ENCODE assay signal across 9 mouse cellular contexts in genomic region chr14:51902806-51903710, GRCm38 (mm10). TPM values are rescaled to one million over a fixed set of nuclear protein-coding genes. Genes with fewer than 3 reads are reported as not detected.
DNase-seq lines count a peak whose midpoint lies in the region; ATAC-seq and TF ChIP-seq lines count a peak whose summit lies in the region.
"Had no signal": no experiment of that assay in that cellular context is flagged by ENCODE, and none has a peak within 500 bp of the region (broad histone marks: within the 10 kb centered on the region; RNA-seq: fewer than 3 reads in every experiment).

No protein-coding gene starts in this region.

- no peaks in the 10 kb centered on the region for H3K9me3 ChIP-seq in MEL (replicated peaks; ENCODE audit: insufficient read depth, low read length)
- H3K9me3 ChIP-seq in hindbrain, embryonic 10.5 days: no peaks in the 10 kb centered on the region

- H3K36me3 ChIP-seq in MEL (ENCODE audit: control insufficient read depth in 1 of 2, insufficient read depth in 2 of 2, low read length in 2 of 2): peaks cover 0 to 14% of the 10 kb centered on the region in 2 experiments; a peak in 2 of 4 replicates
- H3K36me3 ChIP-seq in hindbrain, embryonic 10.5 days: no peaks in the 10 kb centered on the region

- TF ChIP-seq CTCF in MEL (IDR thresholded peaks at IDR 0.05 in 2 of 3, conservative IDR thresholded peaks at IDR 0.05 in 1 of 3; ENCODE audit: control insufficient read depth in 1 of 3, insufficient read depth in 1 of 3, low read depth in 2 of 3, low read length in 3 of 3, poor library complexity in 1 of 3, severe bottlenecking in 1 of 3): peak; percentile 60 to 90 (median 83)

- peaks cover 0 to 26% of the 10 kb centered on the region in 2 experiments for H3K4me1 ChIP-seq in MEL (ENCODE audit: control insufficient read depth in 1 of 2, insufficient read depth in 2 of 2, low read length in 2 of 2)
- H3K4me1 ChIP-seq in hindbrain, embryonic 10.5 days (replicated peaks): peaks cover 8% of the 10 kb centered on the region; the same call in 1 of the 2 replicates

- TF ChIP-seq POLR2A in MEL (IDR thresholded peaks at IDR 0.05; ENCODE audit: control insufficient read depth in 1 of 2, insufficient read depth in 1 of 2, low read depth in 1 of 2, low read length in 2 of 2, poor library complexity in 1 of 2): no peak

- WGBS in hindbrain, embryonic 10.5 days: 64% methylated on average over 9 of the region's 9 CpGs

- peak; percentile 86 for TF ChIP-seq RAD21 in MEL (IDR thresholded peaks at IDR 0.05; ENCODE audit: low read depth, low read length)

- ATAC-seq in megakaryocyte progenitor cell, adult 5-6 weeks (replicated peaks; ENCODE audit: poor library complexity): peak; percentile 85

- DNase-seq in MEL (ENCODE audit: low read depth, low spot score): peak; percentile 71
- peak; percentile 73 for DNase-seq in cerebellum, adult 11 months
- DNase-seq in forelimb bud, embryonic 11.5 days (ENCODE audit: low read depth, low spot score): peak; percentile 68
- DNase-seq in hindbrain, embryonic 10.5 days (ENCODE audit: low spot score): peak; percentile 83
- peak; percentile 70 to 94 for DNase-seq in layer of hippocampus, postnatal 25 days (ENCODE audit: extremely low spot score in 1 of 2, low spot score in 1 of 2)
- DNase-seq in right cerebral cortex, postnatal 10 days (ENCODE audit: low spot score in 2 of 2): peak; percentile 59 to 86
- peak; percentile 55 for DNase-seq in urinary bladder, postnatal 10 days (ENCODE audit: low spot score)

- H3K9ac ChIP-seq in MEL (ENCODE audit: control insufficient read depth, low read depth, low read length, poor library complexity, severe bottlenecking): no peak overlapping the region

- no peak overlapping the region for H3K27ac ChIP-seq in MEL (ENCODE audit: control insufficient read depth, low read depth, low read length)
- no peak overlapping the region for H3K27ac ChIP-seq in hindbrain, embryonic 10.5 days

- no peaks in the 10 kb centered on the region for H3K79me2 ChIP-seq in MEL (ENCODE audit: control insufficient read depth, insufficient read depth, low read length, poor library complexity)

- TF ChIP-seq EP300 in MEL (IDR thresholded peaks at IDR 0.05; ENCODE audit: low read depth in 1 of 2, low read length in 2 of 2): no peak

- no peaks in the 10 kb centered on the region for H3K27me3 ChIP-seq in MEL (ENCODE audit: control insufficient read depth in 1 of 2, insufficient read depth in 2 of 2, low read length in 2 of 2)
- H3K27me3 ChIP-seq in hindbrain, embryonic 10.5 days (ENCODE audit: insufficient read depth, poor library complexity, severe bottlenecking): no peaks in the 10 kb centered on the region

- H3K4me3 ChIP-seq in MEL (ENCODE audit: control insufficient read depth in 1 of 2, insufficient read depth in 1 of 2, low read depth in 2 of 2, low read length in 2 of 2): no peak overlapping the region
- no peak overlapping the region for H3K4me3 ChIP-seq in hindbrain, embryonic 10.5 days

TF ChIP-seq in MEL, 35 proteins besides CTCF, POLR2A, EP300 and RAD21:
- no peak for TF ChIP-seq KAT2A (conservative IDR thresholded peaks at IDR 0.05; ENCODE audit: low read depth, low read length)
- TF ChIP-seq ZC3H11A (IDR thresholded peaks at IDR 0.05; ENCODE audit: low read depth, low read length): peak; percentile 77
- no peak for TF ChIP-seq GATA1 (IDR thresholded peaks at IDR 0.05; ENCODE audit: low read depth, low read length)
- TF ChIP-seq ZNF384 (IDR thresholded peaks at IDR 0.05; ENCODE audit: low read depth, low read length): no peak
- no peak for TF ChIP-seq NELFE (IDR thresholded peaks at IDR 0.05; ENCODE audit: low read depth, low read length)
- no peak for TF ChIP-seq ZMIZ1 (IDR thresholded peaks at IDR 0.05; ENCODE audit: low read depth, low read length)
- no peak for TF ChIP-seq ETS1 (IDR thresholded peaks at IDR 0.05; ENCODE audit: low read depth, low read length)
- TF ChIP-seq MYB (IDR thresholded peaks at IDR 0.05; ENCODE audit: low read depth, low read length): no peak
- no peak for TF ChIP-seq POLR2AphosphoS2 (IDR thresholded peaks at IDR 0.05; ENCODE audit: low read length)
- TF ChIP-seq ELF1 (IDR thresholded peaks at IDR 0.05; ENCODE audit: low read depth, low read length): no peak
- TF ChIP-seq NRF1 (IDR thresholded peaks at IDR 0.05; ENCODE audit: insufficient read depth, low read depth, low read length, poor library complexity, severe bottlenecking): no peak
- no peak for TF ChIP-seq MAFK (IDR thresholded peaks at IDR 0.05; ENCODE audit: borderline replicate concordance, low read depth, low read length)
- TF ChIP-seq SMC3 (IDR thresholded peaks at IDR 0.05; ENCODE audit: low read depth, low read length): peak; percentile 75
- TF ChIP-seq MYC (IDR thresholded peaks at IDR 0.05; ENCODE audit: low read depth, low read length): no peak

RNA-seq across cellular contexts. Expression of gene Slc39a2, which starts 10.4 kb away (rescaled TPM):
- total RNA-seq in MEL (2012; rRNA removed): 0.07 TPM in 1 of 2 replicates, not detected in the other
- polyA plus RNA-seq in MEL (2012; ENCODE audit: insufficient read depth in 1 of 2, insufficient read length in 2 of 2, low read depth in 1 of 2, low replicate concordance in 2 of 2, missing spikeins in 1 of 2): under 1 TPM in 1 of 2 experiments, not detected in 1; 0.07 TPM
- polyA plus RNA-seq in hindbrain, embryonic 10.5 days (2016; fragmentation: Nextera tagmentation; extraction: Ambion mirVana): 0.46 and 0.99 TPM in 2 replicates
- 1 to 10 TPM; 4.8 to 6.6 TPM for total RNA-seq in layer of hippocampus, postnatal 25 days (2021)
- total RNA-seq in megakaryocyte progenitor cell, adult 5-6 weeks (2015): 0.10 and 0.34 TPM in 2 replicates
- 0.17 TPM in 1 of 2 replicates, not detected in the other for total RNA-seq in megakaryocyte progenitor cell, adult 5-6 weeks (2017)

RNA-seq across cellular contexts. Expression of gene Ndrg2, which starts 10.9 kb away (rescaled TPM):
- 11.2 and 17.0 TPM in 2 replicates for total RNA-seq in MEL (2012; rRNA removed)
- polyA plus RNA-seq in MEL (2012; ENCODE audit: insufficient read depth in 1 of 2, insufficient read length in 2 of 2, low read depth in 1 of 2, low replicate concordance in 2 of 2, missing spikeins in 1 of 2): 10 to 100 TPM in 1 of 2 experiments, not detected in 1; 48.6 TPM
- polyA plus RNA-seq in hindbrain, embryonic 10.5 days (2016; fragmentation: Nextera tagmentation; extraction: Ambion mirVana): 10.0 and 16.1 TPM in 2 replicates
- 100 to 1,000 TPM; 823 to 845 TPM for total RNA-seq in layer of hippocampus, postnatal 25 days (2021)
- 8.9 and 10.4 TPM in 2 replicates for total RNA-seq in megakaryocyte progenitor cell, adult 5-6 weeks (2015)
- 7.0 and 15.6 TPM in 2 replicates for total RNA-seq in megakaryocyte progenitor cell, adult 5-6 weeks (2017)

RNA-seq across cellular contexts. Expression of gene Tppp2, which starts 15.2 kb away (rescaled TPM):
- total RNA-seq in MEL (2012; rRNA removed): not detected in 2 replicates
- polyA plus RNA-seq in MEL (2012; ENCODE audit: insufficient read depth in 1 of 2, insufficient read length in 2 of 2, low read depth in 1 of 2, low replicate concordance in 2 of 2, missing spikeins in 1 of 2): not detected
- polyA plus RNA-seq in hindbrain, embryonic 10.5 days (2016; fragmentation: Nextera tagmentation; extraction: Ambion mirVana): not detected in 2 replicates
- total RNA-seq in layer of hippocampus, postnatal 25 days (2021): not detected
- total RNA-seq in megakaryocyte progenitor cell, adult 5-6 weeks (2015): not detected in 2 replicates
- not detected in 2 replicates for total RNA-seq in megakaryocyte progenitor cell, adult 5-6 weeks (2017)
- polyA plus RNA-seq: frontal cortex, adult 2 months had no signal

RNA-seq across cellular contexts. Expression of gene Mettl17, which starts 18.4 kb away (rescaled TPM):
- total RNA-seq in MEL (2012; rRNA removed): 26.1 and 28.3 TPM in 2 replicates
- 10 to 100 TPM in 1 of 2 experiments, not detected in 1; 54.4 TPM for polyA plus RNA-seq in MEL (2012; ENCODE audit: insufficient read depth in 1 of 2, insufficient read length in 2 of 2, low read depth in 1 of 2, low replicate concordance in 2 of 2, missing spikeins in 1 of 2)
- polyA plus RNA-seq in hindbrain, embryonic 10.5 days (2016; fragmentation: Nextera tagmentation; extraction: Ambion mirVana): 42.6 and 48.1 TPM in 2 replicates
- total RNA-seq in layer of hippocampus, postnatal 25 days (2021): 10 to 100 TPM; 25.2 to 38.9 TPM
- total RNA-seq in megakaryocyte progenitor cell, adult 5-6 weeks (2015): 6.7 and 10.1 TPM in 2 replicates
- total RNA-seq in megakaryocyte progenitor cell, adult 5-6 weeks (2017): 14.7 and 15.5 TPM in 2 replicates

RNA-seq across cellular contexts. Expression of gene Rnase13, which starts 19.5 kb away (rescaled TPM):
- not detected in 2 replicates for total RNA-seq in MEL (2012; rRNA removed)
- polyA plus RNA-seq in MEL (2012; ENCODE audit: insufficient read depth in 1 of 2, insufficient read length in 2 of 2, low read depth in 1 of 2, low replicate concordance in 2 of 2, missing spikeins in 1 of 2): not detected
- not detected in 2 replicates for polyA plus RNA-seq in hindbrain, embryonic 10.5 days (2016; fragmentation: Nextera tagmentation; extraction: Ambion mirVana)
- not detected for total RNA-seq in layer of hippocampus, postnatal 25 days (2021)
- not detected in 2 replicates for total RNA-seq in megakaryocyte progenitor cell, adult 5-6 weeks (2015)
- not detected in 2 replicates for total RNA-seq in megakaryocyte progenitor cell, adult 5-6 weeks (2017)

Comparison
In these comparisons a context has a peak if more than half of its experiments do, and no peak if none do; other contexts are left out.
1. RNA of gene Ndrg2, which starts 10.9 kb away (total RNA-seq): 823 to 845 TPM in layer of hippocampus, postnatal 25 days; 11.2 to 17.0 TPM in MEL and 7.0 to 15.6 TPM in megakaryocyte progenitor cell, adult 5-6 weeks; every median in the first group is over 10 times any median in the second.
2. Peak in every context shown above with its lines, with median percentiles within 50 percentile points of each other: DNase-seq.